Mouse (Mus musculus) forebrain, embryonic 16.5 days (tissue): ENCODE measurements around the gene Rpl36a. TPM values are rescaled to one million over a fixed set of nuclear protein-coding genes. Genes with fewer than 3 reads are reported as not detected.

Experiments
- ATAC-seq: fragments of 200-750 bp; cut with Nextera tagmentation; 2 replicates; pipeline ENCODE4 v1.8.0; 2017; ENCODE audit warnings: mild to moderate bottlenecking, moderate library complexity
- H3K27ac ChIP-seq: fragments of 300-500 bp; sonication (generic); 2 replicates; pipeline ENCODE4 v1.5.1; 2014; ENCODE audit warnings: low read length, control low read depth
- H3K27me3 ChIP-seq: fragments of 300-500 bp; sonication (generic); replicated peaks from 2 replicates; pipeline ENCODE4 v1.6.1; 2014; ENCODE audit warnings: low read length; ENCODE audit not compliant: control insufficient read depth, insufficient read depth
- H3K36me3 ChIP-seq: fragments of 300-500 bp; sonication (generic); 2 replicates; pipeline ENCODE4 v1.6.1; 2014; ENCODE audit not compliant: control insufficient read depth, insufficient read depth
- H3K4me1 ChIP-seq: fragments of 300-500 bp; sonication (generic); replicated peaks from 2 replicates; pipeline ENCODE4 v1.6.1; 2014; ENCODE audit warnings: low read length; ENCODE audit not compliant: control insufficient read depth, insufficient read depth
- H3K4me2 ChIP-seq: fragments of 300-500 bp; sonication (generic); 2 replicates; pipeline ENCODE4 v1.6.1; 2014; ENCODE audit warnings: mild to moderate bottlenecking, low read length, control low read depth
- H3K4me3 ChIP-seq: fragments of 300-500 bp; sonication (generic); replicated peaks from 2 replicates; pipeline ENCODE4 v1.5.1; 2014; ENCODE audit warnings: mild to moderate bottlenecking, low read length, control low read depth
- H3K9ac ChIP-seq: fragments of 300-500 bp; sonication (generic); replicated peaks from 2 replicates; pipeline ENCODE4 v1.6.1; 2014; ENCODE audit warnings: low read depth, low read length, control low read depth
- H3K9me3 ChIP-seq: fragments of 300-500 bp; sonication (generic); 2 replicates; pipeline ENCODE4 v1.6.1; 2016; ENCODE audit warnings: low read length; ENCODE audit not compliant: control insufficient read depth
- WGBS: fragments of 180-500 bp; shearing (Covaris S2); extraction: QIAGEN DNeasy Blood & Tissue Kit; methylation state at CpG from one replicate; pipeline ENCODE4 v1.1.7; 2014; 5-methylcytosine and 5-hydroxymethylcytosine counted together
- polyA plus RNA-seq: library from polyadenylated mRNA; unstranded; fragments of >200 nt; fragmentation: Nextera tagmentation; extraction: Ambion mirVana; gene quantifications from 2 replicates; pipeline ENCODE4 v1.2.1, GENCODE M21; 2015

The Rpl36a gene
- polyA plus RNA-seq, 1 experiment from 2014 or later = 178 TPM

- Histone ChIP-seq H3K4me1 (no peaks in the 10 kb centered on the region), H3K27me3 (no peaks in the 10 kb centered on the region), H3K36me3 (no peaks in the 10 kb centered on the region), H3K4me3 (no peak overlapping the region), H3K9me3 (no peaks in the 10 kb centered on the region), H3K9ac (no peak overlapping the region), H3K27ac (no peak overlapping the region), H3K4me2 (no peak overlapping the region)
- ATAC-seq = no peak
- WGBS = 87% methylated on average over 6 of the region's 6 CpGs
These were observed 31.0 kb upstream of the Rpl36a start for GRCm38 (mm10) chrX:134554425-134554824.

- Histone ChIP-seq H3K4me3 (no peak overlapping the region), H3K27ac (no peak overlapping the region), H3K4me2 (no peak overlapping the region), H3K27me3 (no peaks in the 10 kb centered on the region), H3K4me1 (no peaks in the 10 kb centered on the region), H3K9me3 (no peaks in the 10 kb centered on the region), H3K9ac (no peak overlapping the region), H3K36me3 (no peaks in the 10 kb centered on the region)
- WGBS = 88% methylated on average over 4 of the region's 4 CpGs
- ATAC-seq = no peak
These were observed 21.1 kb upstream of the Rpl36a start for GRCm38 (mm10) chrX:134564326-134564725.

GRCm38 (mm10) chrX:134566536-134567222, 18.8 kb upstream of the Rpl36a start:
- no peaks in the 10 kb centered on the region for H3K27me3 ChIP-seq
- no peak overlapping the region for H3K27ac ChIP-seq
- no peak for ATAC-seq
- H3K36me3 ChIP-seq = no peaks in the 10 kb centered on the region
- H3K4me3 ChIP-seq = no peak overlapping the region
- no peak overlapping the region for H3K4me2 ChIP-seq
- H3K4me1 ChIP-seq = no peaks in the 10 kb centered on the region
- H3K9me3 ChIP-seq = no peaks in the 10 kb centered on the region
- WGBS = 87% methylated on average over 8 of the region's 8 CpGs
- H3K9ac ChIP-seq = no peak overlapping the region

GRCm38 (mm10) chrX:134577896-134578295, 7.6 kb upstream of the Rpl36a start:
- Histone ChIP-seq H3K27me3 (no peaks in the 10 kb centered on the region), H3K36me3 (no peaks in the 10 kb centered on the region), H3K4me1 (no peaks in the 10 kb centered on the region), H3K4me2 (no peak overlapping the region), H3K9me3 (no peaks in the 10 kb centered on the region), H3K4me3 (no peak overlapping the region), H3K9ac (no peak overlapping the region), H3K27ac (no peak overlapping the region)
- no peak for ATAC-seq
- WGBS = 77% methylated on average over 4 of the region's 4 CpGs

- no peaks in the 10 kb centered on the region for H3K4me1 ChIP-seq
- no peaks in the 10 kb centered on the region for H3K27me3 ChIP-seq
- ATAC-seq = no peak
- no peak overlapping the region for H3K9ac ChIP-seq
- H3K4me2 ChIP-seq = no peak overlapping the region
- H3K36me3 ChIP-seq = no peaks in the 10 kb centered on the region
- no peak overlapping the region for H3K4me3 ChIP-seq
- H3K27ac ChIP-seq = no peak overlapping the region
- 87% methylated on average over 14 of the region's 14 CpGs for WGBS
- H3K9me3 ChIP-seq = no peaks in the 10 kb centered on the region
These were observed 4.7 kb upstream of the Rpl36a start for GRCm38 (mm10) chrX:134580528-134581305.

GRCm38 (mm10) chrX:134582270-134582669, 3.2 kb upstream of the Rpl36a start:
- no peaks in the 10 kb centered on the region for H3K27me3 ChIP-seq
- H3K9ac ChIP-seq = no peak overlapping the region
- H3K4me1 ChIP-seq = peaks cover 5% of the 10 kb centered on the region; the same call in 1 of the 2 replicates
- WGBS = 88% methylated on average over 11 of the region's 11 CpGs
- ATAC-seq = no peak
- no peak overlapping the region for H3K4me3 ChIP-seq
- H3K36me3 ChIP-seq = no peaks in the 10 kb centered on the region
- no peaks in the 10 kb centered on the region for H3K9me3 ChIP-seq
- H3K27ac ChIP-seq = no peak overlapping the region
- H3K4me2 ChIP-seq = no peak overlapping the region

GRCm38 (mm10) chrX:134582888-134583669, 2.4 kb upstream of the Rpl36a start, which contains the start of gene Btk:
Gene Btk, minus strand, starts transcription at chrX:134583570.
- ATAC-seq = no peak
- no peaks in the 10 kb centered on the region for H3K27me3 ChIP-seq
- H3K4me2 ChIP-seq = no peak within 1 kb of the TSS
- no peak within 1 kb of the TSS for H3K4me3 ChIP-seq
- peaks cover 5% of the 10 kb centered on the region; the same call in 1 of the 2 replicates for H3K4me1 ChIP-seq
- no peak within 1 kb of the TSS for H3K27ac ChIP-seq
- H3K36me3 ChIP-seq = no peaks in the 10 kb centered on the region
- no peak within 1 kb of the TSS for H3K9ac ChIP-seq
- 87% methylated on average over 11 of the region's 11 CpGs for WGBS
- no peaks in the 10 kb centered on the region for H3K9me3 ChIP-seq

GRCm38 (mm10) chrX:134586447-134586846, 993 bp downstream of the Rpl36a start:
- no peak overlapping the region for H3K27ac ChIP-seq
- WGBS = 37% methylated on average over 8 of the region's 8 CpGs
- no peak for ATAC-seq

GRCm38 (mm10) chrX:134588261-134588660, 2.8 kb downstream of the Rpl36a start:
- no peak overlapping the region for H3K4me3 ChIP-seq
- H3K27ac ChIP-seq = no peak overlapping the region
- H3K27me3 ChIP-seq = no peaks in the 10 kb centered on the region
- H3K36me3 ChIP-seq = no peaks in the 10 kb centered on the region
- no peak overlapping the region for H3K9ac ChIP-seq
- no peaks in the 10 kb centered on the region for H3K9me3 ChIP-seq
- H3K4me1 ChIP-seq = peaks cover 5% of the 10 kb centered on the region; the same call in 1 of the 2 replicates
- WGBS = 76% methylated on average over 4 of the region's 4 CpGs
- no peak overlapping the region for H3K4me2 ChIP-seq
- no peak for ATAC-seq

More at GRCm38 (mm10) chrX:134586447-134586846, 993 bp downstream of the Rpl36a start:
- no peaks in the 10 kb centered on the region for H3K36me3 ChIP-seq
- H3K27me3 ChIP-seq = no peaks in the 10 kb centered on the region
- H3K4me3 ChIP-seq = peak overlapping the region; percentile 53
- no peaks in the 10 kb centered on the region for H3K9me3 ChIP-seq
- H3K4me2 ChIP-seq = peak overlapping the region; percentile 67
- peak overlapping the region; percentile 62 for H3K9ac ChIP-seq
- H3K4me1 ChIP-seq = peaks cover 5% of the 10 kb centered on the region; the same call in 1 of the 2 replicates
